Mouse (Mus musculus): ENCODE measurements around the gene Lpar1. TPM values are rescaled to one million over a fixed set of nuclear protein-coding genes. Genes with fewer than 3 reads are reported as not detected.
A peak's percentile ranks its signal among the peaks of the same experiment; 100 is the strongest.

The Lpar1 gene
- total RNA-seq, 2 experiments from 2014 or later = 18.4 to 19.1 TPM

DNA sequence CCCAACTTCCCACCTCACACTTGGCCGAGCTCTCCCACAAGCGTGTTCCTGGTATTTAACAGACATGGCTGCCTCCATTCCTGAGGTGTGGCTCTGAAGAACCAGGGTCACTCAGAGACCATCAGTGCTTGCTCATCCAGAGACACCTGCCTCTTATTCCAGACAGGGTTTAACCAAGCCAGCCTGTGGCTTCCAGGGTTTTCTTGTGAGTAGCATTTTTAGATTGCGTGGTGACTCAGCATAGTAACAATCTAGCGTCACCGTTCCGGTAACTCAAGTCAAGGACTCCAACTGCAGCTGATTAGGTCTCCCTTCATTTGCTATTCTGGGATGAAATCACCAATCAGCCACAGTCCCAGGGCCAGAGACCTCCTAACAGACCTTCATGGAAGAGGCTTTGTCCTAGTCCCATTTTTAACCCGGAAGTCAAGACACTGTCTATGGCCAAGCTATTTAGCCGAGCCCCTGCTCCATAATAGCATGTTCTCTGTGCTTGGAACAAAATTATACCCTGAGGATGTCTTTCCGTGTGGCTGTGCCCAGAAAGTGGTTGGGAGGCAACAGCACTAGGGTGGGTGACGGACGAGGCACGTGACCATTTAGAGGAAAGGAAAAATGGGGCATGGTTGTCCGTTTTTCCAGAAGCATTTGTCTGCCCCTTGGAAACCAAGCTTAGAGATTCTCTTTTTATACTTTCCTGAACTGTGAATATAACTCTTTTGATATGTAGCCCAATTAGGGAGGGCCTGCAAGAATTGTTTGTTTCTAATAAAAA is 89.1 kb downstream of the Lpar1 start:
- DNase-seq = no peak
- intact Hi-C loops (cut with DNase I) = no loop called here

DNA sequence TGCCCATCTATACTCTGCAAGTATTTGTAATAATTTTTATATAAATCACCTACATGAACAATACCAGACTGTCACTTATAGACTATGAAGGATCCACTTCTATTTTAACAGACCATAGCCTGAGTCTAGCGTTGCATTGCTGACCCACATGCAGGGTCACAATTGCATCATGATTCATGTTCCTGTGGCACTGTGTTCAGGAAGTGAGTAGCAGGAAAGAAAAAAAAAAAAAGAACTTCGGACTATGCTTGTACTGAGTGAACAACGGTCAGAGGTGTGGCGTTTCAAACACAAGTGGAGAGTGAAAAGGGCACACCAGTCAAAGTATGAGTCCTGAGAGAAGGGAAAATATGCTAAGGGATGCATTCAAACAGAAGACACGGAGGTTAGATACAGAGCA is 90.7 kb downstream of the Lpar1 start:
- intact Hi-C loops (cut with DNase I) = no loop called here
- DNase-seq = no peak

DNA sequence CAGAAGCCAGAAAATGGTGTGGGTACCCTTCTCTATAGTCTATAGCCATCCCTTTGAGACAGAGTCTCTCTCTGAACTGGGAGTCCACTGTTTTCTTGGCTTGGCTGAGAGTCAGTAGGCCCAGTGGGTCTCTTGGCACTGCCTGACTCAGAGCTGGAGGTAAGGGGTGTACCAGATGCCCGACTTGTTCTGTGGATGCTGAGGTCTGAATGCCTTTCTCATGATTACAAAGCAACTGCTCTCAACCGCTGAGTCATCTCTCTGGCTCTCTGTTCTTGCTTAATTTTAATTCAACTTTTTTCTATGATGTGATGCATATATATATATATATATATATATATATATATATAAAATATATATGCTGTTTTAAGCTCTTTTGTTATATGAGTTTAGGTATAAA is 91.1 kb downstream of the Lpar1 start:
- no peak for DNase-seq
- intact Hi-C loops (cut with DNase I) = no loop called here

DNA sequence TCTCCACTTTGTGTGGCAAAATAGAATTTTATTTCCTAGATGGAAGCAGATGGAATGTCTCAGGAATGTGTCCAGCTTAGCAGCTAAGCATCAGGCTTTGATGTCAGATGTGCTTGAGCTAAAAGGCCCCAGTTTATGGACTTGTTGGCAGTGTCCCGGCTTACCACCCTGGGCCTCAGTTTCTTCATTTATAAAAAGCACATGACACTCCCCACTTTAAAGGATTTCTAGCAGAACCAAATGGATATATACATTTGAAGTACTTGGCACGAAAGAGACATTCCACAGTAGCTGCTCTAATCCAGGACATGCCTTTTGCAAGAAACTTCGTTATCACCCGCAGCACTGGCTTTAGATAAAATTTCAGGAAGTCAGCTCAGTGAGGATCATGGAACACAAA is 100.4 kb downstream of the Lpar1 start:
- intact Hi-C loops (cut with DNase I) = no loop called here
- DNase-seq = no peak

- DNase-seq = no peak
- intact Hi-C loops (cut with DNase I) = no loop called here
Measured at GRCm38 (mm10) chr4:58448825-58449224, 104.9 kb downstream of the Lpar1 start.

GRCm38 (mm10) chr4:58447841-58448240 is 105.9 kb downstream of the Lpar1 start:
- intact Hi-C loops (cut with DNase I) = no loop called here
- DNase-seq = peak; percentile 61 to 65

DNA sequence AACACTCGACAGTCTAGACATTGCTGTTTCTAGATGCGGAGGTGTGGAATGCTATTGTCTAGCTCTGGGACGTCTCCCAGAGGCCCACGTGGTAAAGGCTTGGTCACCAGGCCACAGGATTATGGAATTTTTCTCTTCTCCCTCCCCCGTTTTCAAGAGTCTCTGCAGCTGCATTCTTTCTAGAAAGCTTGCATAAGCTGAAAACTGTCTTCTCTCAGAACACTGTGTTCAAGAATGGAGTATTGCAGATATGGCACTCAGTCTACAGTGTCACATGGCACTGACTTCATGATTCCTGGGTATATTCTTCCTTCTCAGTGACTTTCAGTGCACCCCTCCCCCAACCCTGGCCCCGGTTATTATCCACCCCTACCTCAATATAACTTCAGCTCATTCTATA is 107.9 kb downstream of the Lpar1 start:
- DNase-seq = peak in 1 of 2 experiments; percentile 36
- intact Hi-C loops (cut with DNase I) = no loop called here

- no peak for DNase-seq
- intact Hi-C loops (cut with DNase I) = loop anchor here (5.0 kb wide), 1 partner anchor 110 kb away; the partner anchor contains the start of gene Lpar1
Measured at GRCm38 (mm10) chr4:58442338-58442737, 111.4 kb downstream of the Lpar1 start.

DNA sequence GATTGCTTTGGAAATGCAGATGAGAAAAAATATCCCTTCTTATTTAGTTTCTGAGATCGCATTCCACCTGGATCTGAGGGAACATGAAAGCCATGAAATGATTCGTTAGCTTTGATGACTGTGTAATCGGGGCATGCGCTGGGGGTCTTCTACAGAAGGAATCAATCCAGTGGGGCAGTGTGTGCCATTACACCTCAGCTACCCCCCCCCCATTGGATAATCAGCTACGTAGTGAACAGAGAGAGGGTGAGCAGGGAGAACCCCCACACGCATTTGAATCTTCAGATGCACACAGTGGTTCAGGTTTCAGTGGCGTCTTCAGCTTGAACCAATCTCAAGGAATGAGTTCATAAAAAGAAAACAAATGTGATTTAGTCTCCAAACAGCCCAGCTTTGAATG is 115.0 kb downstream of the Lpar1 start:
- intact Hi-C loops (cut with DNase I) = no loop called here
- no peak for DNase-seq

DNA sequence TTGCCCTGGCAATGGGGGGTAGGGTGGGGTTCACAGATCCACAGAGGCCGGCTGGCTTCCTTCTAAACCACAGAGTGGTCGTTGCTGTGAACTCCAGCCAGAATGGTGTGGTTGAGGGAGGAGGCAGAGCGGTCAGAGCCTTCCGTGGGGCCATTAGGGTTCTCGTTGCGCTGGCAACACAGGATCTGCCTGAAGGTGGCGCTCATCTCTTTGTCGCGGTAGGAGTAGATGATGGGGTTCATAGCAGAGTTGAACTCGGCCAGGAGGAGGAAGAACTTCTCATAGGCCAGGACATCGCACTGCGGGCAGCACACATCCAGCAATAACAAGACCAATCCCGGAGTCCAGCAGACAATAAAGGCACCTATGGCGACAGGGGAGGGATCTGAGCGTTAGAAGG is 116.4 kb downstream of the Lpar1 start:
- intact Hi-C loops (cut with DNase I) = no loop called here
- DNase-seq = no peak

GRCm38 (mm10) chr4:58423276-58423930 is 130.3 kb downstream of the Lpar1 start:
- DNase-seq = no peak
- intact Hi-C loops (cut with DNase I) = no loop called here

DNA sequence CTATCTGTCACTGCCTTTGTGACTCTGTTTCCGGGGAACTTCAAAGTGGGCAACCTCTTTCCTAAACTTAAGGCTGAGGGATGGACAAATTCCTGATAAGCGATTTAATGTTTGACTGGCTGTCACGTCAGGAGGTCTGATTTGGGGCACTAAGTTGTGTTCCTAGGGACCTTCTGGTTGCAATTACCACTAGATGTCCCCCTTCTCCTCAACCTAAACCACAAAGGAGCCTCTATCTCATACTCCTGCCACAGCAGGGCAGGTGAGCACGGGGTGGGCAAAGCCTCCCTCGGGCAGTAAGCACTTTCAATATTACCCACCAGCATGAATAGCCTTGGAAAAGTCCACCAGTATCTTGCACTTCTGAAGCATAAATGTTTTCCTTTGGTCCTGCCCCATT is 134.5 kb downstream of the Lpar1 start:
- no peak for DNase-seq
- intact Hi-C loops (cut with DNase I) = loop anchor here (2.0 to 10.0 kb wide), 3 partner anchors 133 to 330 kb away; partner anchors contain the start of gene Lpar1

DNA sequence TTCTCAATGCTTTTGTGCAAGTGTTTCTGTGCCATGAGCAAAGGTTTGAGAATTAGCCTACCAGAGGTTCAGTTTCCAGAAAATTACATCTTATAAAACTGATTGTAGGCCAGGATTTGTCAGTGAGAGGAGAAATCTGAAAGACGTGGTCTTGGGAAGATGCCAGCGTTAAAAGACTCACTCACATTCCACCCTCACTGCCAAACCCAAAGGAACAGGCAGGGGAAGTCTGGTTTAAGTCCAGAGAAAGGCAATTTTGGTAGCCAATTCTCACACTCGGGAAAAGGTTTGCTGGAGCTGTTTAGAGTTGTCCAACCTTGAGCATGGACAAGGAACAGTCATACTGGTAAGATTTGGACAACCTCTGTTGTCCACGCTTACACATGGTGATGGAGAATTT is 136.4 kb downstream of the Lpar1 start:
- peak in 1 of 2 experiments; percentile 37 for DNase-seq

DNA sequence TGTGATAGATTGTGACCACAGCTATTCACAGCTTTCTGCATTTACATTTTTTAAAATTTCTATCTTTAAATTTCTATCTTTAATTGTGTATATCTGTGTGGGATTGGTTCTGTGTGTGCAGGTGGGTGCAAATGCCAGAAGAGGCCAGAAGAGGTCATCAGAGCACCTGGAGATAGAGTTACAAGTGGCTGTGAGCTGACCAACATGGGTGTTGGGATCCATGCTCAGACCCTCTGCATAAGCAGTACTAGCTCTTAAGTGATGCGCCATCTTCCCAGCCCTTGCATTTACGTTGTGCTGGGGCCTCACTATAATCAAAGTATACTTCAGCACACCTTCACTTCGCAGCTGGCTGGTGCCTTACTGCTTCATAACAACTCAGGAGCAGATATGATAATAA is 138.2 kb downstream of the Lpar1 start:
- intact Hi-C loops (cut with DNase I) = loop anchor here (5.0 to 10.0 kb wide), 2 partner anchors 137 to 151 kb away; partner anchors contain the start of gene Lpar1
- DNase-seq = no peak

More for the DNA sequence above, 136.4 kb downstream of the Lpar1 start:
- intact Hi-C loops (cut with DNase I) = loop anchor here (5.0 to 10.0 kb wide), 2 partner anchors 135 to 153 kb away; partner anchors contain the start of gene Lpar1

DNA sequence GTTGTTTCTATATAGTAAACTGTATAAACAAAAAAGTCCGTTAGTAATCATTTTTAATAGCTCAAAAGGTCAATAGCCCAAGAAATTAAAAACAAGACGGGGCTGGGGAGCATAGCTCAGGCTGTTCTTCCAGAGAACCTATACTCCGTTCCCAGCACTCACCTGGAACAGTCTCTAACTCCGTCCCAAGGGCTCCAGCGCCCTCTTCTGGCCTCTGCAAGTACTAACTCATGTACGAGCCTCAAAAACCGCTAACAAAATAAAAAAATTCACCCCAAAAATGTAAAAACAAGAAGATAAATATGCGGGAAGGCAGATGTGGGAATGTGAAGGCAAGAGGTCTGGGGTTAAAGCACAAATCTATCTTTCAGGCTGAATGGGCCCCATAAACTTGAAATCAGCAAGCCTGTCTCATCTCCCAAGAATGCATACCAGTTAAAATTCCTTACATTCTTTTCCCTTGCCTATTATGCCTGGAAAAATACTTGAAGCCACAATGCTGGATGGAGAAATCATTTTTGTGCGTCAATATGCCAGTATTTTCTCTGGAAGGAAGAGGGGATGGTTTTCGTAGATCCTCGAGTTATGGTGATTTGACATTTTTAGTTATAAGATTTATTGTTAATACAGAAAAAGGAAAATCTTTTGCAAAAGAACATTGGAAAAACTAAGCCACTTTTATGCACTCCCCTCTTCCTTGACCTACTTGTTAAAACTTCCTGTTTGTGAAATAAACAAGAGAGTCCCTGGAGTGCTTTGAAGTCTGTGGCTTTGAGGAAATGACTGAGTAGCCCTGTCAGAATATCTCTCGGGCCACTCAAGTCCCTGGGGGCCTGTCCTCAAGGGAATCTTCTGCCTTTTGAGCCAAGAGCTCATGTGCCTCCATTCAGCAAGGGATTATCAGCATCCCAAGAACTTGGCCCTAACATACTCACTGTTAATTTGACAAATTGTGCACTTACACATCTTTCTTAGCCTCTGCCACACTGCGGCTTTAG is 140.2 kb downstream of the Lpar1 start:
- intact Hi-C loops (cut with DNase I) = loop anchor here (10.0 kb wide), 1 partner anchor 149 kb away; no protein-coding TSS in a partner anchor
- peak; percentile 58 to 69 for DNase-seq

- no peak for DNase-seq
- intact Hi-C loops (cut with DNase I) = no loop called here
Measured at GRCm38 (mm10) chr4:58401973-58402501, 151.7 kb downstream of the Lpar1 start.

DNA sequence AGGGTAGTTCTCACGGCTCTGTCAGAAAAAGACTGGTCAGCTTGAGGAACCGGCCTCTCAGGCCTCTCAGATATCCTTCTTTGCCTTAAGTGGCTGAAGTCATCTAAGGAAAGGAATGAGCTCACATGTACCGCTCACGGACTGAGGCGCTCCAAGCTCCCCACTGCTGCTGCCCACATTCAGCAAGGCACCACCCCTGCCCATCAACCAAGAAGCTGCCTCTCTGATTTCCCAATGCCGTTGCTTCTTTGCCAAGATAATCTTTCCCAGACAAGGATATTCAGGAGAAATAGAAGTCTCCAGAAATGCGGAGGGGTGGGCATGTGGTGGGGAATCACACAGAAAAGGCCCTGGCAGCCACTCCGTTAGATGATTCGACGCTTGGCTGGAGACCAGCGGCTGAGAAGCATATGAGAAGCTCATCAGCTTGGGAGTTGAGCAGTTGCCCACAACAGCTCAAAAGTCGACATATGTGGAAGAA is 152.8 kb downstream of the Lpar1 start:
- intact Hi-C loops (cut with DNase I) = no loop called here
- peak; percentile 48 to 62 for DNase-seq
